Mouse (Mus musculus) T-cell, adult 2 months (primary cell): Measurements from ENCODE around the gene Stxbp2.

ENCODE experiments used
- DNase-seq: peaks from one replicate; pipeline ENCODE4 v3.0.0; 2022; ENCODE audit warnings: low spot score

Stxbp2 gene

DNA sequence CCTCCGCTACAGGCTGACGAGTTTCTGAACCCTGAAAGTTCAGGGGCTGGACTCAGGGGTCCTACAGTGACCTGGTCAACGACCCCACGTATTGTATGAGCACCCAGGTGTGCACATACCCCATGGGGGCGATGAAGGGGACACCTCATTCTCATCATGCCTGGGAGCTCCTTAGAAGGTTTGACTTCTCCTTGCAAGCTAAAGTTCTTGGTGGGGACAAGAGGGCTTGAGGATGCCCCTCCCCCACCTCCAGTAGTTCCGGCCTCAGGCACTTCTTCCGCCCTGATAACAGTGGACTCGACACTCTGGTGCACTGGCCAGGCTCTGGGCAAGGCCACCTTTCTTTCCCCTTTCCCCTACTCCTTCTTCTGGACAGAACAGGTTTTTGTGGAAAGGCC is 722 bp downstream of the Stxbp2 start:
- no peak for DNase-seq

DNA sequence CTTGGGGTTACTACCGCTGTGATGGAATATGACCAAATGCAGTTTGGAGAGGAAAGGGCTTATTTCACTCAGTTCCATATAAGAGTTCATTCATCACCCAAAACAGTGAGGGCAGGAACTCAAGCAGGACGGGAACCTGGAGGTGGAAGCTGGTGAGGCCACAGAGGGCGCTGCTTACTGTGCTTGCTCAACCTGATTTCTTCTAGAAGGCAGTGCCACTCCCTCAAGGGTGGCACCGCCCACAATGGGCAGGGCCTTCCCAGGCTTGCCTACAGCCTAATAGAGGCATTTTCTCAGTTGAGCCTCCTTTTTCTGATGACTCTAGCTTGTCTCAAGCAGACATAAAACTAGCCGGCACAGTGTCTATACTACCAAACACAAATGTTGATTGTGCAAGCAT is 15.0 kb downstream of the Stxbp2 start:
- DNase-seq, result peak; percentile 42

DNA sequence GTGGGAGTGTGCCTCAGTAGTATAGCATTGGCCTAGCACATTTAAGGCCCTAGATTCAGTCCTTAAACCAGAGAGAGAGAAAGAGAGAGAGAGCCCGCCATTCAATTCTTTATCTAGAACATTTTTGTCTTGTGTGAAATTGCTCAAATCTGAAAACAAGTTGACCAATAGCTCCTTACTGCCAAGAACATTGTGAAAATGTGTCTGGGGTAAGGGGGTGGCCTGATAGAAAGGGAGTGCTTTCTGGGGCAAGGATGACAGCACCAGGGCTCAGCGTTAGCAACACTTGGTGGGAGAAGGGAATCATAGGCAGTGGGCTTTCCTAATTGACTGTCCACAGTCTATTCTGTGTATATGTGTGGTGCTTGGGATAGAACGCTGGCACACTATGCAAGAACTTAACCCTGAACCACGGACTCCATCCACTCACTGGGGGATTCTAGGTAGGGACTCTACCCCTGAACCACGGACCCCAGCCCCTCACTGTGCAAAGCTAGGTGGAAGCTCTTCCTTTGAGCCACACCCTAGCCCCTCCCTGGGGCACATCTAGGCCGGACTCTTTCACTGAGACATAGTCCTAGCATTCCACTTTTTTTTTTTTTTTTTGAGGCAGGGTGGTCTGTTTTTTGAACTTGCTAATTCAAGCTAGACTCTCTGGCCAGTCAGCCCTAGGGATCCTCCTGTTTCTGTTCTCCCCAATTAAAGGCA is 16.2 kb downstream of the Stxbp2 start:
- no peak for DNase-seq

DNA sequence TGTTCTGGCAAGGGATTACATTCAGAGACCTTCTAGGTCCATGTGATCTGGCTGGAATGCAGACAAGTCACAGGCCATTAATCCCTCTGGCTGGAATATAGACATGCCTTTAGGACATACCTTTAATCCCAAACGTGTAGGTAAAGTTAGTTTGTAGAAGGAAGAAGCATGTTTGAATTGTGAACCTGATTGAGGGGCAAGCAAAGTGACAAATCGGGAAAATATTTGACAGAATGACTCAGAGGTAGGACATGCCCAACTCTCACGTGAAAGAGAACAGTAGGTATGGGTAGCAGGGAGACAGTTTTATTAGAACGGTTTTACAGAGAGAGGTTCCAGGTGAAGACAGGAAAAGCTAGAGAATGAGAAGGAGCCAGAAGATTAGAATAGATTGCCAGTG is 16.8 kb downstream of the Stxbp2 start:
- DNase-seq, result no peak

DNA sequence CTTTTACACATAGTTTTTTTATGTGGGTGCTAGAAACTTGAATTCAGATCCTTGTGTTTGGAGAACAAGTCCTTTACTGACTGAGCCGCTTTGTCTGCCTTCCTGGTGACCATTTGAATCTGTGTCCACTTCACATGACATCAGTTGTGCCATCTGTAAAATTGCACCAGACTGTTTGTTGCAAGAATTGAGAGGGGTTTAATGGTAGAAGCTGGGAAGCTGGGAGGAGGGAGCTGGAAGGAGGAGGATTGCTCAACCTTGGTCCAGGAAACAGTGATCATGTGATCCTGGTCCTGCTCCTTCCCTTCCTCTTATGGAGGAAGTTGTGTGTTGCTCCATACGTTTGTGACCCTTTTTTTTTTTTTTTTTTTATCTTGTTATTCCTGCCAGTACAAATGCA is 17.5 kb downstream of the Stxbp2 start:
- no peak for DNase-seq

DNA sequence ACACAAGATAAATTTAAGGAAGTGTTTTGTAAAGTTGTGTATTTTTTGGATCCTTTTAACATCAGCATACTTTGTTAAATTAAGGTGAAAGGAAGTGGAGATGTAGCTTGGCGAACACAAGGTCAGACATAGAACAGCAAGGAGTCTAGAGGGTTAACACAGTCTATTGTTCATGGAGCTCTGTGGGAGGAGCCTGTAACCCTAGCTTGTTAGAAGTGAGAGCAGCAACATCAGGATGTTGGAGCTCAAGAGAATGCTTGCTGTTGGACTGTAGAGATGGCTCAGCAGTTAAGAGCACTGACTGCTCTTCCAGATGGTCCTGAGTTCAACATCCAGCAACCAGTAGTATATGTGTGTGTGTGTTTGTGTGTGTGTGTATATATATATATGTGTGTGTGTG is 18.2 kb downstream of the Stxbp2 start:
- DNase-seq, result no peak

DNA sequence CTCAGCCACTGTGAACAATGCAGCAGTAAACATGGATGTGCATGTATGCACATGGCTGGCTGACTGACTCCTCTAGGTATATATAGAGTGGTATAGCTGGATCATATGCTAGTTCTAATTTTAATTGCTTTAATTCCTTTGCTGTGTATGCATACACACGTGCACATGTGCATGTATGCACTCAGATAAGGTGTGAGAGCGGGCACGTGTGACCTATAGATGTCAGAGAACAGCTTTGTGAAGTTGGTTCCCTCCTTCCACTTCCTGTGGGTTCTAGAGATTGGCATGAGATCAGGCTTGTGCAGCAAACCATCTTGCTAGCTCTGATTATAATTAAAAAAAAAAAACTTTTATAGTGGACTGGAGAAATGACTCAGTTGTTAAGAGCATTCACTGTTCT is 22.1 kb downstream of the Stxbp2 start:
- no peak for DNase-seq

DNA sequence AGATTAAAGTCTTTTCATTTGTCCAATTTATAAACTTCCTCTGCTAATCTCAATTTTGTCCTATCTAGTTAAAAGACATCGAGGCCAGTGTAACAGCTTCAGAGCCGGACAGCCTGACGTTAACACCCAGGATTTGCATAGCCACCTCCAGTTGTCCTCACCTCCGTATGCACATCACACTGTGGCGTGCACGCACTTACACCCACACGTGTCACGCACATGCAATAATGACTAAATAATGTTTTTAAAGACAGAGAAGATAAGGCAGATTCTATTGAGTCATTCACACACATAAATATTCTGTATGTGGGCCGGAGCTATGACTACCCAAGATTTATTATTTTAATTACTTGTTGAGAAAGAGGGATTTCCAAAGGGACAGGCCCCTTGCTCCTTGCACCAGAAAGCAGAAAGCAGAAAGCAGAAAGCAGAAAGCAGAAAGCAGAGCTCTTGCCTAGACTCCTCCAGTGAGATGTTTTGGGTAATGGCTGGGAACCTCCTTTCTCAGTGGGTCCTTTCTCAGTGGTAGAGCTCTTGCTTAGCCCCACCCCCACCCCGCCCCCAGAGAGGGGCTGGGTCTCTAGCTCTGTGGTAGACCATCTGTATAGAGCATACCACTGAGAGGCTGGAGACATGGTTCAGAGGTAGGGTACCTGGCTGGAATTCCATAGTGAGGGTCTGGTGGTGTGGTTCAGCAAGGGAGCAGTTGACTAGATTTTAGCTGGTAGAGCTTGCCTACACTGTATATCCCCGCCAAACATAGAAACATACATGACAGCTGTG is 24.2 kb downstream of the Stxbp2 start:
- no peak for DNase-seq

DNA sequence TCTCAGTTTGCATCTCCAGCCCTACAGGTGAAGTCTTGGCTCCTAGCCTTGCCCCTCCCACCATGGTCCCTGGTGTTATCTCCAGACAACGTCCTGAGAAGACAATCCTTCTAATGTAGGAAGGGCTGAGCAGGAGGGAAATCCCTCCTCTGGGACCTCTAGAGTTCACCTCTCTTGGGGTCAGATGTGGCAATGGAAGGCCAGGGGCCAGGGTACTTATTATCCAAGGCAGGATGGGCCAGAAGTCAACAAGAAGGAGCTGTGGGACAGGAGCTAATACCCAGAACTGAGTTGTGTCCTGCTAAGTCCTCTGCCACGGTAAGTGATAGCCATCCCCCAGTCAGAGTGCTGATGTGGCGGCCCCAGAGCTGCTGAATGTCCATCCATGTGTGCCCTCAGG is 24.8 kb downstream of the Stxbp2 start, which contains the start of gene Retn:
TSS of gene Retn (plus strand) at position 245 of the 400 bp plus-strand sequence.
- DNase-seq, result no peak

DNA sequence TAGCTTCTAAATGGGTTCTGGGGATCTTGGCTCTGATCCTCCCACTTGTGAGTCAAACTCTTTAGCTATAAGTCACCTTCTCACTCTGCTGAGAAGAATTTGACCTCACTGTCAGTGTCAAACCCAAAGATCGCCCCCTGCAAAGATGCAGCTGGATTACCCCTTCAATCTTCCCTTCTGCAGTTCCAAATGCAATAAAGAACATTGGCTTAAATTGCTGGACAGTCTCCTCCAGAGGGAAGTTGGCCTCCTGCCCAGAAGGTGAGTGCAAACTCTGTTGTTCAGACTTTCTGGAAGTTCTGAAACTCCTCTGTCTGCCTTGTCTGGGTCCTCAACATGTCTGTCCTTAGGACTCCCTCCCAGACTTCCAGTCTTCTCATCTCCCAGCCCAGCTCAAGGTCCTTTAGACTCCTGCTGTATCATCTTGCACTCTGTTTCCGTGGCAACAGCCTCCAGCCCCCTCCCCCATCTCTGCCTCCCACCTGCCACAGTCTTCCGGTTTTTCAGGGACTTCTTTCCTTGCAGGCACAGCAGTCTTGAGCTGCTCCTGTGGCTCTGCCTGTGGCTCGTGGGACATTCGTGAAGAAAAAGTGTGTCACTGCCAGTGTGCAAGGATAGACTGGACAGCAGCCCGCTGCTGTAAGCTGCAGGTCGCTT is 26.1 kb downstream of the Stxbp2 start:
- DNase-seq, result no peak

DNA sequence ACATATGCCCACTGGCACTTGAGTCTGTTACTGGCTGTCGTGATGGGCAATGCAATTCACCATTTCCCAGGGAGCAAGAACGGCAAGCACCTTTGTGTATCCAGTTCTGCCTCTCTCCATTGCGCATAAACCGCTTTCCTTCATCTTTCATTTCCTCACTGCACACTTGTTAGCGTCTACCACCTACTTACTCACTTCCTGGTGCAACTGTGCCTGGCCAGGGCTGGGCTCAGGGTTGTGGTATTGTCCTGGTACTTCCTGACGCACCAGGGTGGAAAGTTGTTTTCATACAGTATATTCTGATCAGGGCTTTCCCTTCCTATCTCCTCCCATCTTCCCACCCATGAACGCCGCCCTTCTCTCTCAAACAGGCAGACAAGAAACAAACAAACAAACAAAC is 30.1 kb downstream of the Stxbp2 start:
- no peak for DNase-seq

DNA sequence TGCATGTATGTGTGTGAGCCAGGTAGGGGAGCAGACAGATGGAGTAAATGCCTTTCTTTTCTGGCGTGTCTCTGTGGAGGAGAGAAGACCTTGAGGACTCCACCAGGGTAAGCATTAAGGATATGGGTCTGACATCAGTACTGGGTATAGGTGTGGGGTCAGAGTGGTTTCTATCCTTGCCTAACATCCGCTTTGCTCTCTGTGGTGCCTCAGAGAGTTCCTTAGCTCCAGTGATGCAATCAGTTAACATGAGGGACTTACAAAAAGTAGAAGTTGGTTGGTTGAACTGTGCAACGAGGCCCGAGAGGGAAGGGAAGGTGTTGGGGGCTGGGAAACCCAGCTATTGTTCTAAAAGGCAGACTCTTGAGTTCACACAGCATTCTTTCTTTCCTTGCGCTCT is 33.6 kb downstream of the Stxbp2 start:
- DNase-seq, result no peak

DNA sequence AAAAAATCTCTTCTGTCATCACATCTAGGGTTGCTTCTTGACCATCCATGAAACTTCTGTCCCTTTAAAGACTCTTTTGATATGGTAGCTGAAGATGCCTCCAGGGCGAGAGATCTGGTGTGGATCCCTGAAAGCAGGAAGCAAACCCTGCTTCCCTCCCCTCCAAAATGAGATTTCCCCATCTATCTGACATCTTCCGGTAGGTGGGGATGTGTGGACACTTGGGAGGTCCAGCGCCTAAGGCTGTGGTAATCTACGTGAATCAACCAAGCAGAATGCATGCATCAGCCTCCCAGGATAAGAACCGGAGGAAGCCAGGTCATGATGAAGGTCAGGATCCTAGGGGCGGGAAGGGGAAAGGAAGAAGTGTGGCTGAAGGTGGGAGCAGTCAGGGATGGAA is 34.8 kb downstream of the Stxbp2 start, which contains the start of gene Mcemp1:
TSS of gene Mcemp1 (plus strand) at position 248 of the 400 bp plus-strand sequence.
- no peak for DNase-seq

DNA sequence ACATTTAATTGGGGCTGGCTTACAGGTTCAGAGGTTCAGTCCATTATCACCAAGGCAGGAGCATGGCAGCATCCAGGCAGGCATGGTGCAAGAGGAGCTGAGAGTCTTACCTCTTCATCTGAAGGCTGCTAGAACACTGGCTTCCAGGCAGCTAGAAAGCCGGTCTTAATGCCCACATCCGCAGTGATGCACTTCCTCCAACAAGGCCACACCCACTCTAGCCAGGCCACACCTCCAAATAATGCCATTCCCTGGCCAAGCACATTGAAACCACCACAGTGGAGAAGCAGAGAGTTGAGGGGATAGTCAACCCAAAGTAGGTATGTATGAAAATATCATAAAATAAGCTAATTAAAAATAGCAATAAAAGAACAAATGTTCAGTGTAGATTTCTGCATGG is 39.6 kb downstream of the Stxbp2 start:
- peak; percentile 22 for DNase-seq

DNA sequence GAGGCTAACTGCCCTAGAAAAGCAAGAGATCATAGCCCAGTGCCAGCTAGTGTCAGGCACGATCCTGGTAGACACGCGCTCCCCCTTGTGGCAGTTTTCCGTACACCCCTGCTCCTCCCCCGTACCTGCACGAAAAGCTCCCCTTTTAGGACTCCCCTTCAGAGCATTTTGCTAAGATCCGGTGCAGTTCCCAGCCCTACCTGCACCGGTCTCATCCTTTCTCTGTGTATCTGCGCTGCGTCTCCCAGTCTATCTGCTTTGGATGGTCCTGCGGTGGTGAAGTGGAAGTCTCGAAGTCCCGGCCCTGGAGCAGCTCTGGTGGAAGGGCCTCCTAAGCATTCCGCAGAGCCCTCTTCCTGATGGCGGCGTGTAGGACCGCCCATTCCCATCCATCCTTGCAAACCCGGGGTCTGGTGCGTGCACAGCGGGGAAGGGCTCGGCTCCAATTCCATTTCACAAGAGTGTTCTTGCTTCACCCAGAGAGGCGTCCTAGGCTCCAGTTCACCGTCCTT is 41.3 kb downstream of the Stxbp2 start, which contains the start of gene Fcor:
TSS of gene Fcor (minus strand) at position 383 of the 512 bp plus-strand sequence.
- peak; percentile 82 for DNase-seq

DNA sequence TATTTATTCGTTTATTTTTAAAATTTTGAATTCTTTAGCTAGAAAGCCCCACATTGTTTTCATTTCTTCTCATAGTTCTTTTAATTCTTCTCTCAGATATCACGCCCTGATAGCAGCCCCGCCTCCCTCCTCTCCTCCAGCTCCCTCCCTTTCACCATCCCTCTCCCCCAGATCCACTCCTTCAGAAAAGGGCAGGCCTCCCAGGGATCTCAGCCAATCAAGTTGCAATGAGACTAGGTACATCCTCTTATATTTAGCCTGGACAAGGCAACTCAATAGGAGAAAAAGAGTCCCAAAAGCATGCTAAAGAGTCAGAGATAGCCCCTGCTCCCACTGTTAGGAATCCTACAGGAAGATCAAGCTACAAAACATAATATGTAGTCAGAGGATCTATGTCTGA is 43.9 kb downstream of the Stxbp2 start:
- DNase-seq, result no peak

DNA sequence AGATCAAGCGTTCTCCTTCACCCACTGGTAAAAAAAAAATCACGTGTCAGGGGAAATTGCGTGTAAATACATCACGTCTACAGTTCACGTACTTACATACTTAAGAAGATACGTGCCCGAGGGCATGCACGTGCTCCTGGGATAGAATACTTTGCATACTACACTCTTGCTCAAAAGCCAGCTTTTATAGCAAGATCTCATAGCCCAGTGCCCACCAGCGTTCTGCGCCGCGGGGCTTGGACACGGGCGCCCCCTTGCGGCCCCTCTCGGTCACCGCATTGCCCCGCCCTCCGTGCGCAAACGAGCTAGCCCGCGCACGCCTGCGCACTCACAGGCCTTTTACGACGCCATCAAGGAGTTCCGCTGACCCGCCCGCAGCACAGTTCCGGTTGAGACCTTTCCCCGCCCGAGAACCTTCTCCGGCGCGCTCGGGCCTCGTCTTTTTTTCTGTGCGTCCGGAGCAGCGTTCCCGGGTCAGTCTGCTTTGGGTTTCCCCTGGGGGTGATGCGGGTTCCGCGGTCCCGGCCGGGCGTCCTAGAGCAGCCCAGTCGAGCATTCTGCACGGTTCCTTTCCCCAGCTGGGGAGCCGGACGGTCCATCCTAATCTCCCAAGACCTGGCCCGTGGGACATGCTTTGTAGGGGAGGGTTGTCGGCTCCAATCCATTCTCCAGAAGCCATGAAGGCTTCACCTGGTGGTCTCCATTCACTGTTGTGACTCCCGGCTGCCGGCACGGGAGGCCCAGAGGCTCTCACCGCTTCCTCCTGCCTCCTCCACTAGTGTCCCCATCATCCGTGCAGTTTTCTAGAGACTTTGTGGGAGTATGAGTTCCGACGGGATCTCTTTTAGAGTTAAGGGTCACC is 45.6 kb downstream of the Stxbp2 start, which contains the start of gene Trappc5:
TSS of gene Trappc5 (plus strand) at position 169 of the 862 bp plus-strand sequence.
- peak; percentile 95 for DNase-seq

DNA sequence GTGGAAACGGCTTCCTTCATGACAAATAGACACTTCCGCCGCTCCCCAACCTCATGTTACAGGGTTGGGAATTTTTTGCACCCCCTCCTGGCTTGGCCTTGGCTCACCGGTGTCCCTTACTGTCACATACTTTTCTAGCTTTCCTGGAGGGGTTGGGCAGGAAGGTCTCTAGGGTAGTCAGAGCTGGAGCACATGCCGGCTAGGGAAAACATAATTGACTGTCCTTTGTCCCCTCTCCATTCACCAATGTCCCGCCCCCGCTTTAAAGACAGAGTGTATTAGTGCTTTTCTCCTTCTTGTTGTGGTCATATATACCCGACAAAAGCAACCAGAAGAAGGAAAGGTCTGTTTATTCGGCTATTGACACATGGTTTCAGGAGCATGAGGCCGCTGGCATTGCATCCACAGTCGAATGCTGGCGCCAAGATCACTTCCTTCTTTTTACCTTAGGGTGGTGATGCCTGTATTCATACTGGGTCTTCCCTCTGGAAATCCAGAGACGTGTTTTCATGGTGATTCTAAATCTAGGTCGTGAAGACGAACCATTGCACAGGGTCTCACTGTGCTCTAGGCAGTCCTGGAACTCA is 46.3 kb downstream of the Stxbp2 start:
- no peak for DNase-seq

DNA sequence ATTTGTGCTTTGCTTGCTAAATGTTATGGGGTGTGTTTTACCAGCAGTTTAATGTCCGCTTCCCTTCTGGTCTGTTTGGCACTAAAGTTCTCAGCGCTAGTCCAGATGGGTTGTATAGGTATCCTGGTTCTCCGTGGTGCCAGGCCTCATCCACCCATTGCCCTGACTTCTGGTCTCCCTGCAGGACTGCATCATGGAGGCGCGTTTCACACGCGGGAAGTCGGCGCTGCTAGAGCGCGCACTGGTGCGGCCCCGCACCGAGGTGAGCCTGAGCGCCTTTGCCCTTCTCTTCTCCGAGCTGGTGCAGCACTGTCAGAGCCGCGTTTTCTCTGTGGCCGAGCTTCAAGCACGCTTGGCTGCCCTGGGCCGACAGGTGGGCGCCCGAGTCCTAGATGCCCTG is 48.1 kb downstream of the Stxbp2 start:
- DNase-seq, result no peak

DNA sequence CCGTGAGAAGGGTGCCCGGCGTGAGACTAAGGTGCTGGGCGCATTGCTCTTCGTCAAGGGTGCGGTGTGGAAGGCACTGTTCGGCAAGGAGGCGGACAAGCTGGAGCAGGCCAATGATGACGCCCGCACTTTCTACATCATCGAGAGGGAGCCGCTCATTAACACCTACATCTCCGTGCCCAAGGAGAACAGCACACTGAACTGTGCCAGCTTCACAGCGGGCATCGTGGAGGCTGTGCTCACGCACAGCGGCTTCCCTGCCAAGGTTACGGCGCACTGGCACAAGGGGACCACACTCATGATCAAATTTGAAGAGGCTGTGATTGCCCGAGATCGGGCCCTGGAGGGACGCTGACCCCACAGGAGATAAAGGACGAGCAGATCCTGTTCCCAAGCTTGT is 48.5 kb downstream of the Stxbp2 start:
- DNase-seq, result no peak

DNA sequence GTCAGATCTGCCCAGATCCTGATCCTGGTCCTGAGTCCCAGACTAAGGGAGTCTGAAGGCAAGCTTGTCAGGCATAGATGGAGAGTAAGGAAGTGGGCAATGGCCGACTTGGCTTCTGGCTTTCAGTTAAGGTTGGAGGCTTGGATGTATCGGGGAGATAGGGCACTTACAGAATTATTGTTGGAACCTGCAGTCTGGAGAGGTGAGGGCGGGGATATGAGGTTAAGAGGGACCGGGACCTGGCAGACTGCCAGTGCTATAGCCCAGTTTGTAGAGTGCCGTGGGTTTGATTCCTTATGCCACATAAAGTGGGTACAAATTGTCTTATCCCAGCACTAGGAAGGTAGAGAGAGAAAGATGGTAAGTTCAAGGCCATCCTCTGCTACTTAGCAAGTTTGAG is 48.9 kb downstream of the Stxbp2 start:
- no peak for DNase-seq
